Mouse (Mus musculus): Measurements from ENCODE around the gene Clasp2. TPM values are rescaled to one million over a fixed set of nuclear protein-coding genes. Genes with fewer than 3 reads are reported as not detected.

Clasp2 gene
- polyA plus RNA-seq, 1 experiment from 2014 or later = 12.7 TPM

DNA sequence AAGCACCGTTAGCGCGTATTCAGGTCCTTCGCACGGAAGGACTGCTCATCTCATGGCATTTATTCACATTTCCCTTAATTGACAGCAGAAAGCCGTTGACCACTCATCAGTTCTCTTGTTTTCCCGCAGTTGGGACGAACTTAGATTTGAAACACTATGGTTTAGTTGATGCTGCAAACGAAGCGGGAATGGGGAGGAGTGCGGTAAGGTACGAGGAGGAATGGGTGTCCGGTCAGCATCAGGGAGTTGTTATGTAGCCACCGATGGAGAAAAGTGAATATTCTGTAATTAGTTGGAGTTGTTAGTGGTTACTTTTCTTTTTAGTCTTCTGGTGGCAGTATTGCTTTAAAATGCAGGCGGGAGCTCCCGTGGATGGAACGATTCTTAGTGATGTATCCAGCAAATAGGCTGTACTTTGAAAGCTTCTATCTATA lies 1.1 kb downstream of the Clasp2 start:
- peak; percentile 68 for TF ChIP-seq CTCF (IDR thresholded peaks at IDR 0.05; ENCODE audit: low read depth)
- Histone ChIP-seq H3K4me3 (replicated peaks; ENCODE audit: low read depth, low read length) (peak overlapping the region; percentile 98), H3K36me3 (ENCODE audit: insufficient read depth, low read length) (no peaks in the 10 kb centered on the region), H3K9me3 (replicated peaks; ENCODE audit: low read length) (no peaks in the 10 kb centered on the region), H3K4me2 (ENCODE audit: low read length) (peak overlapping the region; percentile 99), H3K27ac (no peak overlapping the region), H3K9ac (ENCODE audit: low read depth, low read length) (peak overlapping the region; percentile 89), H3K27me3 (ENCODE audit: insufficient read depth, low read length) (no peaks in the 10 kb centered on the region), H3K4me1 (replicated peaks; ENCODE audit: insufficient read depth, low read length) (no peaks in the 10 kb centered on the region)
- DNase-seq (ENCODE audit: low spot score) (peak; percentile 89), ATAC-seq (replicated peaks; ENCODE audit: low FRiP score, low read depth) (no peak)
- 2% methylated on average over 17 of the region's 17 CpGs for WGBS

DNA sequence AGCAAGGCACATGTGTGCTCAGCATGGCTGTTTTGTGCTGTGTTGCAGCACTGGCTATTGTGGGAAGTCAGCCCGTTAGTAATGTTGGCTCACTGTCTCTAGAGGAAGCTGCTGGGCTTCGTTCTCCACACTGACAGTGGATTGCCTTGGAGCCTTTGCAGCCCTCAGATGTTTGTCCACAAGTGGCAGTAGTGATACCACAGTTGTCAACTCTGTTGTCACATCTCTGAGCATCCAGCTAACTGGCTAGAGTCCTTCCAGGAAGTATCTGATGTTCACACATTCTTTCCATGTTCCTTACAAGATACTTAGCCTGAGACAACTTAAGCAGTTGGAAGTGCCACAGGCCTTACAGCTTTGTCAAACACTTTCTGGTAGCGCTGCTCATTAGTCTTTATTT lies 2.0 kb downstream of the Clasp2 start:
- no peaks in the 10 kb centered on the region for H3K4me1 ChIP-seq (replicated peaks; ENCODE audit: insufficient read depth, low read length)
- H3K9ac ChIP-seq (ENCODE audit: low read depth, low read length) = no peak overlapping the region
- no peak for DNase-seq (ENCODE audit: low spot score)
- H3K4me3 ChIP-seq (replicated peaks; ENCODE audit: low read depth, low read length) = no peak overlapping the region
- no peak for TF ChIP-seq CTCF (IDR thresholded peaks at IDR 0.05; ENCODE audit: low read depth)
- WGBS = 61% methylated on average over 3 of the region's 3 CpGs
- ATAC-seq (replicated peaks; ENCODE audit: low FRiP score, low read depth) = no peak
- no peak overlapping the region for H3K27ac ChIP-seq
- no peaks in the 10 kb centered on the region for H3K9me3 ChIP-seq (replicated peaks; ENCODE audit: low read length)
- no peak overlapping the region for H3K4me2 ChIP-seq (ENCODE audit: low read length)
- no peaks in the 10 kb centered on the region for H3K27me3 ChIP-seq (ENCODE audit: insufficient read depth, low read length)
- H3K36me3 ChIP-seq (ENCODE audit: insufficient read depth, low read length) = no peaks in the 10 kb centered on the region

DNA sequence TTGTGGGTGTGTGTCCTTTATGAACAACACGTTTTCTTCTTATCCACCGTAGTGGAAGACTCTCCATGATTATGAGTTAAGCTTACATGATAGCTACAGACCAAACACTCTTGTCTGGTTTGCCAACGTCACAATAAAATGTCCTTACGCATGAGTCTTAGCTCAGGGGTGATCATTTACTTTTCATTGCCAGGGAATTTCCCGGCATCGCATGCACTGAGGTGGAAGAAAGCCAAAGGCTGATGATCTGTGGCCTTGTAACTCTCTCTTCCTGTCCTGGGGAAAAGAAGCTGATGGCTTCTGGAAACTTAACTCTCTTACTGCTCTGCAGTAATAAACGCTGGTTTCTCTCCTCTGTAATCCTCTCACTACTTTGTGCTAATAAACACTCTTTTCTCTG lies 8.1 kb downstream of the Clasp2 start:
- ATAC-seq (replicated peaks; ENCODE audit: low FRiP score, low read depth) (no peak), DNase-seq (ENCODE audit: low spot score) (peak; percentile 45)
- 46% methylated on average over 7 of the region's 7 CpGs for WGBS

DNA sequence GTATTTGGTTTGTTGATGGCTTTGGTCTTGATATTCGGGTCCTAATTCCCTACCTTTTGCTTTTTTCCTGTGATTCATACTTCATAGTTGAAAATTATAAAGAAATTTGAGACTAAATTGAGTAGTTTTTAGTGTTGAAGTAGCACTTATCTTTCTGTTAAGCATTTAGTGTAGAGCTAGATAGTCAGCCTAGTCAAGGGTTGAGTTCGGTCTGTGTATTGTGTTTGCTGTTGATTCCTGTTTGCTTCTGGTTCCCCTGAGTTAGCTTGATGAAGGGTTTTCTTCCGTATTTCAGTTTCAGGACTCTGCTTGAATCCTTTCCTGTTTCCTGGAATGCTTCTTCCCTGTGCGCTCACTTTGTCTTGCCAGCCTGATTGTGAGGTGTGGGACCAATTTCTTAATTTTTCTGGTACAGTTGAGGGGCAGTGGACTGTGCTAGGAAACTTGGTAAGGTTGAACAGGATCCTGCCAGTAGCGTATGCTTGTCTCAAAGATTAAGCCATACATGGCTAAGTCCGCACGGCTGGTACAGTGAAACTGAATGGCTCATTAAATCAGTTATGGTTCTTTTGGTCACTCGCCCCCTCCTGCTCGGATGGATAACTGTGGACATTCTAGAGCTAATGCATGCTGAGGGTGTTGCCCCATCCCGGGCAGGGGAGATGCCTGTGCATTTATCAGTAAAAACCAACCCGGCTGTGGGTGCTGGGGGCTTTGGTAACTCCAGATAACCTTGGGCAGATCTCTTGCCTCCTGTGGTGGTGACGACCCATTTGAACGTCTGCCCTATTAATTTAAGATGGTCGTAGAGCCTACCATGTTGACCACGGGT lies 14.8 kb downstream of the Clasp2 start:
- no peak overlapping the region for H3K4me3 ChIP-seq (replicated peaks; ENCODE audit: low read depth, low read length)
- ATAC-seq (replicated peaks; ENCODE audit: low FRiP score, low read depth) = peak; percentile 65; the same call in 1 of the 2 replicates
- TF ChIP-seq CTCF (IDR thresholded peaks at IDR 0.05; ENCODE audit: low read depth) = no peak
- 0 out of 2 replicates have a peak overlapping the region, but pooled peaks have one; percentile 36 for H3K27ac ChIP-seq
- peak overlapping the region; percentile 8 for H3K4me2 ChIP-seq (ENCODE audit: low read length)
- no peaks in the 10 kb centered on the region for H3K36me3 ChIP-seq (ENCODE audit: insufficient read depth, low read length)
- H3K27me3 ChIP-seq (ENCODE audit: insufficient read depth, low read length) = no peaks in the 10 kb centered on the region
- no peak overlapping the region for H3K9ac ChIP-seq (ENCODE audit: low read depth, low read length)
- 59% methylated on average over 15 of the region's 15 CpGs for WGBS
- no peaks in the 10 kb centered on the region for H3K9me3 ChIP-seq (replicated peaks; ENCODE audit: low read length)
- no peaks in the 10 kb centered on the region; the same call in 1 of the 2 replicates for H3K4me1 ChIP-seq (replicated peaks; ENCODE audit: insufficient read depth, low read length)
- DNase-seq (ENCODE audit: low spot score) = peak; percentile 42

More for the DNA sequence above, 8.1 kb downstream of the Clasp2 start:
- H3K4me3 ChIP-seq (replicated peaks; ENCODE audit: low read depth, low read length) = no peak overlapping the region
- no peaks in the 10 kb centered on the region for H3K36me3 ChIP-seq (ENCODE audit: insufficient read depth, low read length)
- no peaks in the 10 kb centered on the region for H3K4me1 ChIP-seq (replicated peaks; ENCODE audit: insufficient read depth, low read length)
- TF ChIP-seq CTCF (IDR thresholded peaks at IDR 0.05; ENCODE audit: low read depth) = no peak
- H3K27ac ChIP-seq = no peak overlapping the region
- H3K9me3 ChIP-seq (replicated peaks; ENCODE audit: low read length) = no peaks in the 10 kb centered on the region
- H3K27me3 ChIP-seq (ENCODE audit: insufficient read depth, low read length) = no peaks in the 10 kb centered on the region
- H3K4me2 ChIP-seq (ENCODE audit: low read length) = no peak overlapping the region
- no peak overlapping the region for H3K9ac ChIP-seq (ENCODE audit: low read depth, low read length)

DNA sequence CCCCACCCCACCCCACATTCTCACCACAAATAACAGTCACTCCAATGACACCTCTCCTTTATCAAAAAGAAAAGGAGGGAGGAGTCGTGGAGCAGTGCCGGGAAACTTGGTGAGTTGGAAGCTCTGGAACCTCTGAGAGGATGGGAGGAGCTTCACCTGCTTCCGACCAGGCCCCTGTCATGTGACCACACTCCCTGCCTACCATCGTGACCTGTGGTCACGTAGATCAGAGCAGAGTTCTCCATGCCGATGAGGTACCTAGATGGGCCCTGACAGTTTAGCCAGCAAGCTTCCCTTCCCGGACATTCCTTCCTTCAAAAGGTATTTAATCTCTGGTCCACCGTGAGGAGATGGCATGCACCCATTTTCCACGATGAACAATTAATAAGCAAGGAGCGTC lies 17.2 kb downstream of the Clasp2 start:
- 93% methylated on average over 10 of the region's 10 CpGs for WGBS
- Histone ChIP-seq H3K4me1 (replicated peaks; ENCODE audit: insufficient read depth, low read length) (no peaks in the 10 kb centered on the region; the same call in 1 of the 2 replicates), H3K9ac (ENCODE audit: low read depth, low read length) (no peak overlapping the region), H3K9me3 (replicated peaks; ENCODE audit: low read length) (no peaks in the 10 kb centered on the region), H3K4me3 (replicated peaks; ENCODE audit: low read depth, low read length) (no peak overlapping the region), H3K27me3 (ENCODE audit: insufficient read depth, low read length) (no peaks in the 10 kb centered on the region), H3K4me2 (ENCODE audit: low read length) (no peak overlapping the region), H3K27ac (no peak overlapping the region), H3K36me3 (ENCODE audit: insufficient read depth, low read length) (no peaks in the 10 kb centered on the region)
- TF ChIP-seq CTCF (IDR thresholded peaks at IDR 0.05; ENCODE audit: low read depth) = no peak
- DNase-seq (ENCODE audit: low spot score) (no peak), ATAC-seq (replicated peaks; ENCODE audit: low FRiP score, low read depth) (no peak)

DNA sequence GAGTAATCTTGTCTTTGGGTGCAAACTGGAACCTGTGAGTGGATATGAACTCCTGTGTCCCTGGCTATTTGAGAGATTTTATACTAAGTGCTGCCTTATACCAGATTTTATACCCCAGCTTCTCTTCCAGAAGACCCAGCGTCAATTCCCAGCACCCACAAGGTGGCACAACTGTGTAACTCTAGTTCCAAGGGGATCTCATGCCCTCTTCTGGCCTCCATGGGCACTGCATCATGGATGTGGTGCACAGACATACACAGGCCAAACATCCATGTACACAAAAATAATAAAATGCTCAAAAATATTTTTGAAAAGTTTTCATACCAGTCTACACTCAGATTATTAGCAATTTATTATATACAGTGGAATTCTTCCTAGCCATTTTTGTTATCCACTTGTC lies 18.4 kb downstream of the Clasp2 start:
- peak; percentile 38; the same call in 1 of the 2 replicates for TF ChIP-seq CTCF (IDR thresholded peaks at IDR 0.05; ENCODE audit: low read depth)
- 86% methylated on average over 1 of the region's 1 CpGs for WGBS
- Histone ChIP-seq H3K9me3 (replicated peaks; ENCODE audit: low read length) (no peaks in the 10 kb centered on the region), H3K27ac (no peak overlapping the region), H3K36me3 (ENCODE audit: insufficient read depth, low read length) (no peaks in the 10 kb centered on the region), H3K9ac (ENCODE audit: low read depth, low read length) (no peak overlapping the region), H3K4me1 (replicated peaks; ENCODE audit: insufficient read depth, low read length) (no peaks in the 10 kb centered on the region; the same call in 1 of the 2 replicates), H3K4me3 (replicated peaks; ENCODE audit: low read depth, low read length) (no peak overlapping the region), H3K27me3 (ENCODE audit: insufficient read depth, low read length) (no peaks in the 10 kb centered on the region), H3K4me2 (ENCODE audit: low read length) (no peak overlapping the region)
- ATAC-seq (replicated peaks; ENCODE audit: low FRiP score, low read depth) = no peak
- no peak for DNase-seq (ENCODE audit: low spot score)

Data from kidney, postnatal 0 days (tissue).